Mouse (Mus musculus) bone marrow, adult 2 months (tissue): ENCODE measurements around the gene Fam126b.

ENCODE experiments used
- CTCF ChIP-seq: fragments of 200-500 bp; IDR thresholded peaks from 2 replicates; pipeline ENCODE4 v1.5.1; 2011; ENCODE audit warnings: low read length, control low read depth; ENCODE audit not compliant: control insufficient read depth, insufficient read depth
- POLR2A ChIP-seq: fragments of 200-500 bp; IDR thresholded peaks from 2 replicates; pipeline ENCODE4 v1.6.1; 2011; ENCODE audit warnings: low read depth, mild to moderate bottlenecking, control low read depth, low read length, borderline replicate concordance; ENCODE audit not compliant: control insufficient read depth

GRCm38 (mm10) chr1:58618766-58619165 is 32.6 kb upstream of the Fam126b start:
- TF ChIP-seq CTCF = no peak
- TF ChIP-seq POLR2A = no peak
